Mouse (Mus musculus): ENCODE data around the gene Srrm4. TPM values are rescaled to one million over a fixed set of nuclear protein-coding genes. Genes with fewer than 3 reads are reported as not detected.

Gene Srrm4
- total and polyA plus RNA-seq, 3 experiments = not detected

- Histone ChIP-seq H3K79me2 (ENCODE audit: control insufficient read depth, insufficient read depth, low read length, poor library complexity) (no peaks in the 10 kb centered on the region), H3K27me3 (ENCODE audit: control insufficient read depth in 1 of 2, insufficient read depth in 2 of 2, low read length in 2 of 2) (no peaks in the 10 kb centered on the region), H3K4me1 (ENCODE audit: control insufficient read depth in 1 of 2, insufficient read depth in 2 of 2, low read length in 2 of 2) (no peaks in the 10 kb centered on the region), H3K9me3 (replicated peaks; ENCODE audit: insufficient read depth, low read length) (no peaks in the 10 kb centered on the region), H3K4me3 (ENCODE audit: control insufficient read depth in 1 of 2, insufficient read depth in 1 of 2, low read depth in 2 of 2, low read length in 2 of 2) (no peak overlapping the region), H3K36me3 (ENCODE audit: control insufficient read depth in 1 of 2, insufficient read depth in 2 of 2, low read length in 2 of 2) (no peaks in the 10 kb centered on the region), H3K27ac (ENCODE audit: control insufficient read depth, low read depth, low read length) (no peak overlapping the region), H3K9ac (ENCODE audit: control insufficient read depth, low read depth, low read length, poor library complexity, severe bottlenecking) (no peak overlapping the region)
- TF ChIP-seq CTCF (IDR thresholded peaks at IDR 0.05 in 2 of 3, conservative IDR thresholded peaks at IDR 0.05 in 1 of 3; ENCODE audit: control insufficient read depth in 1 of 3, insufficient read depth in 1 of 3, low read depth in 2 of 3, low read length in 3 of 3, poor library complexity in 1 of 3, severe bottlenecking in 1 of 3) (no peak), NRF1 (IDR thresholded peaks at IDR 0.05; ENCODE audit: insufficient read depth, low read depth, low read length, poor library complexity, severe bottlenecking) (no peak), MEF2A (IDR thresholded peaks at IDR 0.05; ENCODE audit: extremely low read depth, insufficient replicate concordance, low read depth, low read length, poor library complexity, severe bottlenecking) (no peak)
- no peak for DNase-seq (ENCODE audit: low read depth, low spot score)
Measured at GRCm38 (mm10) chr5:116400801-116401200, 190.8 kb downstream of the Srrm4 start.

- Histone ChIP-seq H3K9me3 (replicated peaks; ENCODE audit: insufficient read depth, low read length) (no peaks in the 10 kb centered on the region), H3K4me1 (ENCODE audit: control insufficient read depth in 1 of 2, insufficient read depth in 2 of 2, low read length in 2 of 2) (no peaks in the 10 kb centered on the region), H3K79me2 (ENCODE audit: control insufficient read depth, insufficient read depth, low read length, poor library complexity) (no peaks in the 10 kb centered on the region), H3K27ac (ENCODE audit: control insufficient read depth, low read depth, low read length) (no peak overlapping the region), H3K4me3 (ENCODE audit: control insufficient read depth in 1 of 2, insufficient read depth in 1 of 2, low read depth in 2 of 2, low read length in 2 of 2) (no peak overlapping the region), H3K27me3 (ENCODE audit: control insufficient read depth in 1 of 2, insufficient read depth in 2 of 2, low read length in 2 of 2) (no peaks in the 10 kb centered on the region), H3K9ac (ENCODE audit: control insufficient read depth, low read depth, low read length, poor library complexity, severe bottlenecking) (no peak overlapping the region), H3K36me3 (ENCODE audit: control insufficient read depth in 1 of 2, insufficient read depth in 2 of 2, low read length in 2 of 2) (no peaks in the 10 kb centered on the region)
- DNase-seq (ENCODE audit: low read depth, low spot score) = no peak
- no peak for TF ChIP-seq MXI1 (IDR thresholded peaks at IDR 0.05; ENCODE audit: low read depth, low read length)
- TF ChIP-seq POLR2A (IDR thresholded peaks at IDR 0.05; ENCODE audit: control insufficient read depth in 1 of 2, insufficient read depth in 1 of 2, low read depth in 1 of 2, low read length in 2 of 2, poor library complexity in 1 of 2) = no peak
- no peak for TF ChIP-seq CHD2 (IDR thresholded peaks at IDR 0.05; ENCODE audit: low read length)
- TF ChIP-seq USF1 (IDR thresholded peaks at IDR 0.05; ENCODE audit: low read depth, low read length) = no peak
- no peak for TF ChIP-seq MYC (IDR thresholded peaks at IDR 0.05; ENCODE audit: low read depth, low read length)
- no peak for TF ChIP-seq POLR2AphosphoS5 (IDR thresholded peaks at IDR 0.05; ENCODE audit: borderline replicate concordance, low read depth, low read length)
- no peak for TF ChIP-seq NRF1 (IDR thresholded peaks at IDR 0.05; ENCODE audit: insufficient read depth, low read depth, low read length, poor library complexity, severe bottlenecking)
- TF ChIP-seq NELFE (IDR thresholded peaks at IDR 0.05; ENCODE audit: low read depth, low read length) = no peak
- no peak for TF ChIP-seq E2F4 (IDR thresholded peaks at IDR 0.05; ENCODE audit: borderline replicate concordance, low read depth, low read length)
- no peak for TF ChIP-seq BHLHE40 (IDR thresholded peaks at IDR 0.05; ENCODE audit: borderline replicate concordance, low read depth, low read length)
- TF ChIP-seq USF2 (IDR thresholded peaks at IDR 0.05; ENCODE audit: borderline replicate concordance in 1 of 2, insufficient read depth in 1 of 2, low read depth in 1 of 2, low read length in 2 of 2) = no peak
- TF ChIP-seq SIN3A (IDR thresholded peaks at IDR 0.05; ENCODE audit: low read length) = no peak
- TF ChIP-seq EP300 (IDR thresholded peaks at IDR 0.05; ENCODE audit: low read depth in 1 of 2, low read length in 2 of 2) = no peak
- no peak for TF ChIP-seq MAFK (IDR thresholded peaks at IDR 0.05; ENCODE audit: borderline replicate concordance, low read depth, low read length)
- TF ChIP-seq CTCF (IDR thresholded peaks at IDR 0.05 in 2 of 3, conservative IDR thresholded peaks at IDR 0.05 in 1 of 3; ENCODE audit: control insufficient read depth in 1 of 3, insufficient read depth in 1 of 3, low read depth in 2 of 3, low read length in 3 of 3, poor library complexity in 1 of 3, severe bottlenecking in 1 of 3) = no peak
Measured at GRCm38 (mm10) chr5:116400042-116400730, 191.4 kb downstream of the Srrm4 start.

Data from MEL (cell line).